Mouse (Mus musculus): ENCODE data around the gene Tgm2.

DNA sequence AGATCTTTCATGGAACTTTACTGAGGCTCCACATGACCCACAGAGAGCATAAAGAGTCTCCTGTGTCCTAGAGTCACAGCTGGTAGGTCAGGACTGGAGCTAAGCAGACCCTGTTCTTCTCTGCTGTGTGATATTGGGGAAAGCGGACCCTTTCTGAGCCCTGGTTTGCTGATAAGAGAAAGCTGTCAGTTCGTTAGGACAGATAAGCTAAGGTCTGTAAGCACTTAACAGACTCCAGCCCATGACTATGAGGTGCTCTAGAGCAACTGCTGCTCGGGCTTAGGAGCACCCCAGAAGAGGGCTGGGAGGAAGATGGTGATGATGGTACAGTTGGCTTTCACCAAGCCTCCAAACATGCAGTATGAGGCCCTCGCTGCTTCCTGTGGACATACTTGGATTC lies 27.1 kb downstream of the Tgm2 start:
- TF ChIP-seq POLR2A (IDR thresholded peaks at IDR 0.05; ENCODE audit: borderline replicate concordance, extremely low read depth, insufficient read depth, insufficient read length, poor library complexity, severe bottlenecking) (no peak), CTCF (IDR thresholded peaks at IDR 0.05; ENCODE audit: borderline replicate concordance, extremely low read depth, insufficient read depth, insufficient read length) (no peak)

All from brain, embryonic 14.5 days (tissue).